ENCODE assay signal across 8 mouse cellular contexts in genomic region chr7:27474490-27474954, GRCm38 (mm10). TPM values are rescaled to one million over a fixed set of nuclear protein-coding genes. Genes with fewer than 3 reads are reported as not detected.
DNase-seq lines count a peak whose midpoint lies in the region; ATAC-seq lines count a peak whose summit lies in the region.

No protein-coding gene starts in this region.

- peak overlapping the region; percentile 72 for H3K4me2 ChIP-seq in heart, embryonic 16.5 days (ENCODE audit: low read depth, low read length)
- peak overlapping the region; percentile 76 for H3K4me2 ChIP-seq in liver, embryonic 15.5 days
- peak overlapping the region; percentile 76 for H3K4me2 ChIP-seq in neural tube, embryonic 12.5 days (replicated peaks)

- DNase-seq in CD8-positive naive resting alpha-beta T cell, adult 2 months (ENCODE audit: low read depth in 2 of 2, low spot score in 2 of 2) = peak; percentile 79 to 81
- DNase-seq in c-Kit-positive CD71-negative TER-119-negative erythroid progenitor cells, embryonic 14.5 days (ENCODE audit: low read depth) = peak; percentile 98
- DNase-seq in forebrain, embryonic 10.5 days (ENCODE audit: extremely low spot score, low spot score) = peak; percentile 96
- peak; percentile 100 for DNase-seq in kidney, postnatal 36 days
- DNase-seq in telencephalon, adult 2 months (ENCODE audit: low read depth, low spot score) = peak; percentile 98

- H3K27me3 ChIP-seq in forebrain, embryonic 10.5 days (ENCODE audit: poor library complexity, severe bottlenecking) = no peaks in the 10 kb centered on the region
- no peaks in the 10 kb centered on the region for H3K27me3 ChIP-seq in heart, embryonic 16.5 days (ENCODE audit: control insufficient read depth, insufficient read depth, low read length)
- H3K27me3 ChIP-seq in liver, embryonic 15.5 days = no peaks in the 10 kb centered on the region
- H3K27me3 ChIP-seq in neural tube, embryonic 12.5 days (replicated peaks) = no peaks in the 10 kb centered on the region

- peaks cover 25% of the 10 kb centered on the region for H3K36me3 ChIP-seq in forebrain, embryonic 10.5 days (replicated peaks)
- peaks cover 11% of the 10 kb centered on the region for H3K36me3 ChIP-seq in heart, embryonic 16.5 days (ENCODE audit: control insufficient read depth, insufficient read depth)
- peaks cover 35% of the 10 kb centered on the region for H3K36me3 ChIP-seq in liver, embryonic 15.5 days (replicated peaks)
- peaks cover 14% of the 10 kb centered on the region for H3K36me3 ChIP-seq in neural tube, embryonic 12.5 days

- H3K9me3 ChIP-seq in forebrain, embryonic 10.5 days = no peaks in the 10 kb centered on the region
- no peaks in the 10 kb centered on the region for H3K9me3 ChIP-seq in heart, embryonic 16.5 days (replicated peaks; ENCODE audit: control insufficient read depth, low read length)
- H3K9me3 ChIP-seq in liver, embryonic 15.5 days (replicated peaks) = no peaks in the 10 kb centered on the region
- H3K9me3 ChIP-seq in neural tube, embryonic 12.5 days = no peaks in the 10 kb centered on the region

- WGBS in forebrain, embryonic 10.5 days = under 1% methylated on average over 23 of the region's 23 CpGs
- under 1% methylated on average over 23 of the region's 23 CpGs for WGBS in heart, embryonic 16.5 days
- 0% methylated on average over 23 of the region's 23 CpGs for WGBS in liver, embryonic 15.5 days (ENCODE audit: insufficient replicate concordance)
- WGBS in neural tube, embryonic 12.5 days = under 1% methylated on average over 23 of the region's 23 CpGs

- peak overlapping the region; percentile 80 for H3K4me3 ChIP-seq in forebrain, embryonic 10.5 days
- H3K4me3 ChIP-seq in heart, embryonic 16.5 days (ENCODE audit: low read length) = peak overlapping the region; percentile 83
- peak overlapping the region; percentile 85 for H3K4me3 ChIP-seq in liver, embryonic 15.5 days (replicated peaks)
- H3K4me3 ChIP-seq in neural tube, embryonic 12.5 days = peak overlapping the region; percentile 69

- peak; percentile 88 for ATAC-seq in heart, embryonic 16.5 days (replicated peaks; ENCODE audit: extremely low read depth, insufficient read depth, low FRiP score)
- peak; percentile 87 for ATAC-seq in liver, embryonic 15.5 days (ENCODE audit: insufficient read depth)
- ATAC-seq in neural tube, embryonic 12.5 days (ENCODE audit: low FRiP score, low read depth) = peak; percentile 81

- H3K27ac ChIP-seq in forebrain, embryonic 10.5 days = peak overlapping the region; percentile 90
- peak overlapping the region; percentile 93 for H3K27ac ChIP-seq in heart, embryonic 16.5 days (ENCODE audit: low read length)
- H3K27ac ChIP-seq in liver, embryonic 15.5 days (replicated peaks) = peak overlapping the region; percentile 98
- H3K27ac ChIP-seq in neural tube, embryonic 12.5 days = no peak overlapping the region

- peaks cover 18% of the 10 kb centered on the region for H3K4me1 ChIP-seq in forebrain, embryonic 10.5 days
- peaks cover 16% of the 10 kb centered on the region for H3K4me1 ChIP-seq in heart, embryonic 16.5 days (ENCODE audit: control insufficient read depth, insufficient read depth, low read length)
- peaks cover 56% of the 10 kb centered on the region for H3K4me1 ChIP-seq in liver, embryonic 15.5 days (replicated peaks)
- no peaks in the 10 kb centered on the region for H3K4me1 ChIP-seq in neural tube, embryonic 12.5 days

- peak overlapping the region; percentile 83 for H3K9ac ChIP-seq in heart, embryonic 16.5 days (ENCODE audit: low read length)
- peak overlapping the region; percentile 95 for H3K9ac ChIP-seq in liver, embryonic 15.5 days
- H3K9ac ChIP-seq in neural tube, embryonic 12.5 days = peak overlapping the region; percentile 70

RNA-seq across cellular contexts. Expression of gene Sertad3, which starts 1.0 kb away (rescaled TPM):
- 21.7 and 24.8 TPM in 2 replicates for polyA plus RNA-seq in forebrain, embryonic 10.5 days (2016; fragmentation: Nextera tagmentation; extraction: Ambion mirVana)
- polyA plus RNA-seq in heart, embryonic 16.5 days (2015; fragmentation: Nextera tagmentation; extraction: Ambion mirVana) = 22.1 and 23.4 TPM in 2 replicates
- polyA plus RNA-seq in liver, embryonic 15.5 days (2015; fragmentation: Nextera tagmentation; extraction: Ambion mirVana) = 35.6 and 38.9 TPM in 2 replicates
- 20.5 and 22.2 TPM in 2 replicates for polyA plus RNA-seq in neural tube, embryonic 12.5 days (2016; fragmentation: Nextera tagmentation; extraction: Ambion mirVana)

RNA-seq across cellular contexts. Expression of gene Sertad1, which starts 12.2 kb away (rescaled TPM):
- 17.7 and 18.6 TPM in 2 replicates for polyA plus RNA-seq in forebrain, embryonic 10.5 days (2016; fragmentation: Nextera tagmentation; extraction: Ambion mirVana)
- polyA plus RNA-seq in heart, embryonic 16.5 days (2015; fragmentation: Nextera tagmentation; extraction: Ambion mirVana) = 36.4 and 44.0 TPM in 2 replicates
- polyA plus RNA-seq in liver, embryonic 15.5 days (2015; fragmentation: Nextera tagmentation; extraction: Ambion mirVana) = 28.2 and 29.6 TPM in 2 replicates
- polyA plus RNA-seq in neural tube, embryonic 12.5 days (2016; fragmentation: Nextera tagmentation; extraction: Ambion mirVana) = 14.6 and 14.8 TPM in 2 replicates

RNA-seq across cellular contexts. Expression of gene Prx, which starts 24.6 kb away (rescaled TPM):
- polyA plus RNA-seq in forebrain, embryonic 10.5 days (2016; fragmentation: Nextera tagmentation; extraction: Ambion mirVana) = 3.1 TPM in 2 replicates
- 1.7 and 2.7 TPM in 2 replicates for polyA plus RNA-seq in heart, embryonic 16.5 days (2015; fragmentation: Nextera tagmentation; extraction: Ambion mirVana)
- polyA plus RNA-seq in liver, embryonic 15.5 days (2015; fragmentation: Nextera tagmentation; extraction: Ambion mirVana) = 0.67 and 0.75 TPM in 2 replicates
- 2.2 and 2.8 TPM in 2 replicates for polyA plus RNA-seq in neural tube, embryonic 12.5 days (2016; fragmentation: Nextera tagmentation; extraction: Ambion mirVana)

RNA-seq across cellular contexts. Expression of gene Blvrb, which starts 26.7 kb away (rescaled TPM):
- 34.8 and 45.5 TPM in 2 replicates for polyA plus RNA-seq in forebrain, embryonic 10.5 days (2016; fragmentation: Nextera tagmentation; extraction: Ambion mirVana)
- polyA plus RNA-seq in heart, embryonic 16.5 days (2015; fragmentation: Nextera tagmentation; extraction: Ambion mirVana) = 48.3 and 52.3 TPM in 2 replicates
- 920 and 1,009 TPM in 2 replicates for polyA plus RNA-seq in liver, embryonic 15.5 days (2015; fragmentation: Nextera tagmentation; extraction: Ambion mirVana)
- polyA plus RNA-seq in neural tube, embryonic 12.5 days (2016; fragmentation: Nextera tagmentation; extraction: Ambion mirVana) = 21.6 and 23.0 TPM in 2 replicates

RNA-seq across cellular contexts. Expression of gene Sptbn4, which starts 27.0 kb away (rescaled TPM):
- polyA plus RNA-seq in forebrain, embryonic 10.5 days (2016; fragmentation: Nextera tagmentation; extraction: Ambion mirVana) = 0.20 and 0.37 TPM in 2 replicates
- 0.10 and 0.43 TPM in 2 replicates for polyA plus RNA-seq in heart, embryonic 16.5 days (2015; fragmentation: Nextera tagmentation; extraction: Ambion mirVana)
- 0.06 and 0.09 TPM in 2 replicates for polyA plus RNA-seq in liver, embryonic 15.5 days (2015; fragmentation: Nextera tagmentation; extraction: Ambion mirVana)
- polyA plus RNA-seq in neural tube, embryonic 12.5 days (2016; fragmentation: Nextera tagmentation; extraction: Ambion mirVana) = 1.2 and 1.3 TPM in 2 replicates
